Mouse (Mus musculus) heart, adult 2 months (tissue): ENCODE data around the gene Chid1. TPM values are rescaled to one million over a fixed set of nuclear protein-coding genes. Genes with fewer than 3 reads are reported as not detected.

Experiments
- DNase-seq, 2 experiments: peaks; one replicate each; pipeline ENCODE4 v3.0.0; 2021
- H3K27ac ChIP-seq: fragments of 200-600 bp; 2 replicates; pipeline ENCODE4 v1.8.1; 2022
- H3K27me3 ChIP-seq: fragments of 200-500 bp; 2 replicates; pipeline ENCODE4 v1.6.1; 2012; ENCODE audit warnings: mild to moderate bottlenecking, low read length, inconsistent platforms, mixed read lengths; ENCODE audit not compliant: control insufficient read depth, insufficient read depth
- H3K36me3 ChIP-seq: fragments of 200-500 bp; 2 replicates; pipeline ENCODE4 v1.6.1; 2012; ENCODE audit warnings: low read length, inconsistent platforms; ENCODE audit not compliant: control insufficient read depth, insufficient read depth
- H3K4me1 ChIP-seq: fragments of 200-500 bp; 2 replicates; pipeline ENCODE4 v1.6.1; 2011; ENCODE audit warnings: low read length; ENCODE audit not compliant: control insufficient read depth, insufficient read depth
- H3K4me3 ChIP-seq: fragments of 200-600 bp; 2 replicates; pipeline ENCODE4 v1.8.1; 2022
- H3K79me2 ChIP-seq: fragments of 200-500 bp; replicated peaks from 2 replicates; pipeline ENCODE4 v1.6.1; 2012; ENCODE audit warnings: mild to moderate bottlenecking, inconsistent platforms, low read length, moderate library complexity, mixed read lengths; ENCODE audit not compliant: control insufficient read depth, insufficient read depth
- H3K9ac ChIP-seq: fragments of 200-500 bp; 2 replicates; pipeline ENCODE4 v1.6.1; 2012; ENCODE audit warnings: low read depth, mild to moderate bottlenecking, control low read depth, inconsistent platforms, low read length, mixed read lengths
- CTCF ChIP-seq: fragments of 200-600 bp; IDR thresholded peaks from 2 replicates; pipeline ENCODE4 v1.8.1; 2022; ENCODE audit warnings: antibody characterized with exemption, mild to moderate bottlenecking, moderate library complexity
- EP300 ChIP-seq: fragments of 200-500 bp; IDR thresholded peaks from 2 replicates; pipeline ENCODE4 v1.6.1; 2011; ENCODE audit warnings: low read depth, low read length, control low read depth; ENCODE audit not compliant: insufficient read depth
- POLR2A ChIP-seq: fragments of 200-500 bp; IDR thresholded peaks from 2 replicates; pipeline ENCODE4 v1.6.1; 2011; ENCODE audit warnings: mild to moderate bottlenecking, low read depth, low read length, control low read depth; ENCODE audit not compliant: insufficient read depth
- WGBS: fragments of 180-500 bp; shearing (Covaris S2); methylation state at CpG from one replicate; pipeline ENCODE4 v1.1.7; 2018; 5-methylcytosine and 5-hydroxymethylcytosine counted together
- intact Hi-C: fragments of 180-260 bp; cut with DNase I; formaldehyde crosslinking; loops from one replicate; pipeline ENCODE4 v1.15.1; 2025
- polyA plus RNA-seq: library from polyadenylated mRNA; depleted of rRNA; stranded (reverse); fragments of >200 nt; gene quantifications from 2 replicates; pipeline ENCODE4 v1.2.3, GENCODE M21; 2012
- total RNA-seq, 2 experiments: library from RNA; stranded (reverse); gene quantifications; 2 replicates each; pipeline ENCODE4 v1.2.3; 2021

The Chid1 gene
- total and polyA plus RNA-seq, 3 experiments: 20.2 to 52.7 (median 45.9) TPM

GRCm38 (mm10) chr7:141487141-141487540, 52.5 kb downstream of the Chid1 start:
- TF ChIP-seq CTCF: no peak
- no peak for TF ChIP-seq POLR2A
- no peak for TF ChIP-seq EP300
- H3K27me3 ChIP-seq: no peaks in the 10 kb centered on the region
- no peak overlapping the region for H3K9ac ChIP-seq
- H3K4me3 ChIP-seq: no peak overlapping the region
- intact Hi-C loops: no loop called here
- no peaks in the 10 kb centered on the region; the same call in 1 of the 2 replicates for H3K36me3 ChIP-seq
- no peak for DNase-seq
- H3K27ac ChIP-seq: no peak overlapping the region
- 0 out of 2 replicates have a peak, but pooled peaks cover 2% of the 10 kb centered on the region for H3K79me2 ChIP-seq
- 80% methylated on average over 7 of the region's 7 CpGs for WGBS
- H3K4me1 ChIP-seq: peaks cover 13% of the 10 kb centered on the region

GRCm38 (mm10) chr7:141486239-141486638, 53.4 kb downstream of the Chid1 start:
- H3K9ac ChIP-seq: no peak overlapping the region
- H3K36me3 ChIP-seq: no peaks in the 10 kb centered on the region; the same call in 1 of the 2 replicates
- intact Hi-C loops: no loop called here
- H3K4me1 ChIP-seq: peaks cover 13% of the 10 kb centered on the region
- no peak for DNase-seq
- no peaks in the 10 kb centered on the region for H3K27me3 ChIP-seq
- TF ChIP-seq EP300: no peak
- no peak for TF ChIP-seq POLR2A
- TF ChIP-seq CTCF: no peak
- H3K4me3 ChIP-seq: no peak overlapping the region
- 86% methylated on average over 1 of the region's 1 CpGs for WGBS
- H3K79me2 ChIP-seq: 0 out of 2 replicates have a peak, but pooled peaks cover 2% of the 10 kb centered on the region
- H3K27ac ChIP-seq: no peak overlapping the region

- H3K4me1 ChIP-seq: peaks cover 18% of the 10 kb centered on the region
- 71% methylated on average over 2 of the region's 2 CpGs for WGBS
- no peaks in the 10 kb centered on the region; the same call in 1 of the 2 replicates for H3K36me3 ChIP-seq
- intact Hi-C loops: no loop called here
- 0 out of 2 replicates have a peak, but pooled peaks cover 2% of the 10 kb centered on the region for H3K79me2 ChIP-seq
- no peak overlapping the region for H3K9ac ChIP-seq
- no peak overlapping the region for H3K4me3 ChIP-seq
- TF ChIP-seq CTCF (no peak), POLR2A (no peak), EP300 (no peak)
- no peak for DNase-seq
- H3K27me3 ChIP-seq: no peaks in the 10 kb centered on the region
- H3K27ac ChIP-seq: no peak overlapping the region
Measured at GRCm38 (mm10) chr7:141485606-141486005, 54.1 kb downstream of the Chid1 start.

- no peak overlapping the region for H3K27ac ChIP-seq
- no peak overlapping the region for H3K4me3 ChIP-seq
- no peak for TF ChIP-seq CTCF
- no peak for TF ChIP-seq POLR2A
- TF ChIP-seq EP300: no peak
- 0 out of 2 replicates have a peak, but pooled peaks cover 2% of the 10 kb centered on the region for H3K79me2 ChIP-seq
- H3K36me3 ChIP-seq: no peaks in the 10 kb centered on the region
- H3K27me3 ChIP-seq: no peaks in the 10 kb centered on the region
- H3K4me1 ChIP-seq: peaks cover 19% of the 10 kb centered on the region
- WGBS: 88% methylated on average over 2 of the region's 2 CpGs
- H3K9ac ChIP-seq: no peak overlapping the region
- DNase-seq: no peak
- intact Hi-C loops: no loop called here
Measured at GRCm38 (mm10) chr7:141485186-141485585, 54.5 kb downstream of the Chid1 start.

GRCm38 (mm10) chr7:141484186-141485120, 55.2 kb downstream of the Chid1 start:
- H3K9ac ChIP-seq: no peak overlapping the region
- H3K27ac ChIP-seq: no peak overlapping the region
- H3K27me3 ChIP-seq: no peaks in the 10 kb centered on the region
- intact Hi-C loops: loop anchor here (5.0 kb wide), 1 partner anchor 128 kb away; no protein-coding TSS in a partner anchor
- H3K4me3 ChIP-seq: no peak overlapping the region
- no peak for TF ChIP-seq POLR2A
- no peak for TF ChIP-seq EP300
- TF ChIP-seq CTCF: no peak
- H3K79me2 ChIP-seq: 0 out of 2 replicates have a peak, but pooled peaks cover 2% of the 10 kb centered on the region
- peaks cover 19% of the 10 kb centered on the region for H3K4me1 ChIP-seq
- DNase-seq: no peak
- 54% methylated on average over 5 of the region's 5 CpGs for WGBS
- no peaks in the 10 kb centered on the region for H3K36me3 ChIP-seq

DNA sequence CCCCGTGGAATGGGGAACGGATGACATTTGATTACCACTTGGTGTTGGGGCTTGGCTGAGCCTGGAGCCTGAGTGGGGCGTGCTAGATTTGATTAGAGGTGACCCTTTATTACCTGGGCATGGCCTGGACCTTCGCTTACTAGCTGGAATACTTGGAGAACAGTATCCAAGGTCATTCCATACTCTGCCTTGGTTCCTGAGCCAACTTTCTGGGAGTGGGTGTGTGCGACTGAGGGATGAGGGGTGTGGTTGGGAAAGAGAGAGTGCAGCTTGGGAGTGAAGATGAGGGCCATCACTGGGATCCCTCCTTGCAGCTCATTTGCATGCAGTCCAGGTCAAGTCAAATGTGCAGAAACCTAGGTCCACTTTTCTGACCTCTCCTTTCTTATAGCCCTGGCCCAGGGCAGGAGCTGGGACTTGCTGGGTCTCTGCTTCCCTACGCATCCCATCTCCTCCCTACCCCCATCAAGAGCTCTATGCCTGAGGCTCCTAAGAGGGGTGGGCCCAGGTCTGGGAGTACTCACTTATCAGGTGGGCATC, 56.5 kb downstream of the Chid1 start:
- intact Hi-C loops: loop anchor here (5.0 kb wide), 1 partner anchor 129 kb away; no protein-coding TSS in a partner anchor
- Histone ChIP-seq H3K9ac (no peak overlapping the region), H3K27ac (no peak overlapping the region), H3K36me3 (no peaks in the 10 kb centered on the region), H3K27me3 (no peaks in the 10 kb centered on the region), H3K79me2 (0 out of 2 replicates have a peak, but pooled peaks cover 2% of the 10 kb centered on the region), H3K4me1 (peaks cover 23% of the 10 kb centered on the region), H3K4me3 (no peak overlapping the region)
- no peak for DNase-seq
- TF ChIP-seq EP300 (no peak), POLR2A (no peak), CTCF (no peak)
- WGBS: 83% methylated on average over 6 of the region's 6 CpGs
